Mouse (Mus musculus) common myeloid progenitor, adult 5-6 weeks (primary cell): ENCODE results near the gene Rtl8c. TPM values are rescaled to one million over a fixed set of nuclear protein-coding genes. Genes with fewer than 3 reads are reported as not detected.
"Not testable (repeated sequence)": the region's sequence is repeated elsewhere in the genome, so short reads cannot be mapped to it uniquely, and the experiment has no call there.

Source experiments
- ATAC-seq: replicated peaks from 2 replicates; pipeline ENCODE4 v1.8.0; 2016; ENCODE audit warnings: low read depth, mild to moderate bottlenecking, moderate TSS enrichment, inconsistent platforms; ENCODE audit not compliant: poor library complexity, severe bottlenecking
- total RNA-seq: library from RNA; stranded (forward); fragments of 200-1000, 187-1606 nt; gene quantifications from 2 replicates; pipeline ENCODE4 v1.2.3, GENCODE M21; 2017

The Rtl8c gene
- total RNA-seq, result 2.0 and 6.6 TPM in 2 replicates

DNA sequence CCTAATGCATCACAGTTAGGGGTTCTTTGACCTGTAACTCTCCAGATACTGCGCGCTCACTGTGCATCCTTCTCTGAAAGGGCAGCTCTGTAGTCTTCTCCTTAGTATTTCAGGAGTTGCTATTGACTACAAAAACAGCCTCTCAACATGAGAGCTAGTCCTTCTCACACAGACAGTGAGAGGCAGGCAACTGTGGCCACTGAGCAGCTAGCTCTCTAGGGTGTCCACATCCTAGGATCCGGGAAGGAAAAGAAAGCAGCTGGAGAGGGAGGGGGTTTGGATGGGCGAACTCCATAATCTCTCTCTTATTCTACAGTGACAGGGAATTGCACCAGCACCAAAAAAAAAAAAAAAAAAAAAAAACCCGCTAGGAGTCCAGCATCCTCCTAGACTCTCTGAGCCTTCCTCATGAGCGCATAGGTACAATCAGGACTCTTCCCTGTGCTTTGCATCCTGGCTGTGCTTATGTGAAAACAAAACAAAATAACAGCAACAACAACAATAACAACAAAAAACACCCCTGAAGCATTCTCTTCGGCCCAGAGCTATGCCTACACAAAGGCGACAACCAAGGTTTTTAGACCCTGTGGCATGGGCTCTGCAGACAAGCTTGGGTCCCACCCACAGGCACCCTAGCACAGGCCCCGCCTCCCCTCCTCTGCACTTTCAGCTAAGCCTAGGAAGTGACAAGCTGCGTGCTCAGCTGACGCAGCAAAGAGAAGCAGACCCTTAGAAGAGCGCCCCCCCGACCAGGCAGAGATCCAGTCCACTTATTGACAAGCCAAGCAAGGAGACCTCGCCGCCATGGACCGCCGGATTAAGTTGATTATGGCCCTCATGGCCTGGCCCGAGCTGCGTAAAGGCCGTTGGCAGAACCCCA is at the start of gene Rtl8c:
Rtl8c (plus strand) TSS at position 791 of the 880 bp plus-strand sequence.
- peak; percentile 99 for ATAC-seq

DNA sequence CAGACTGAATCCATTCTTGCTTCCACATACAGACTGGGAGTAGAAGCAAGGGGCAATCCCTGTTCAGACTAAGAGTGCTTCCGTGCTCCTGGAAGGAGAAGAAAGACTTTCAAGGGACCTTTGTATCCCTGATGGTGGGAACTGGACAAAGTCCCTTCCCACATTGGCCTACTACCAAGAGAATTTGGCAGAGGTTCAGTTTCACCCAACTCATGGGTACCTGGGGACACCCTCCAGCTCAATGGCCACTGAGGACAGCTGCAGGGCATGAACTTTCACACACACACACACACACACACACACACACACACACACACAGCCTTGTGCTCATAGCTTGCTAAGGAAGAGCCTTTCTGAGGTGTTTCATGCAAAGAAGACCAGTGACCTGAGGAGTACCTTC is 28.5 kb upstream of the Rtl8c start:
- ATAC-seq, result no peak

DNA sequence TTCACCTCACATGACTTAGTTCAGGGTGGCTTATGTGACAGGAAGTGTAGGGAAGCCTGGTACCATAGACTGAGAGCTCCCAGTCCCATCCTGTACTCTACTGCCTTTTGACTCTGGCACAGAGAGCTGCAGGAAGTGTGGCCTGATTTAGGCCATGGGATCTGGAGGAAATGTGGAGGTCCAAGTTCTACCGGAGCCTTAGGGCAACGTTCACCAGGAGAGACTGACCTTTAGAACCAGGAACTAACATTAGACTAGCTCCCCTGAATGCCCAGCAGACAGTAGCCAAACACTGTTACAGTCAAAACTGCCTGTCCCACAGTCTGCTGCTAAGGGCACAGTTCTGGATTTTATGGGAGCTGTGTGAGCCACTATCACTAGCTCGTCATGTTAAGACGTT is 26.4 kb upstream of the Rtl8c start:
- not testable (repeated sequence) for ATAC-seq

DNA sequence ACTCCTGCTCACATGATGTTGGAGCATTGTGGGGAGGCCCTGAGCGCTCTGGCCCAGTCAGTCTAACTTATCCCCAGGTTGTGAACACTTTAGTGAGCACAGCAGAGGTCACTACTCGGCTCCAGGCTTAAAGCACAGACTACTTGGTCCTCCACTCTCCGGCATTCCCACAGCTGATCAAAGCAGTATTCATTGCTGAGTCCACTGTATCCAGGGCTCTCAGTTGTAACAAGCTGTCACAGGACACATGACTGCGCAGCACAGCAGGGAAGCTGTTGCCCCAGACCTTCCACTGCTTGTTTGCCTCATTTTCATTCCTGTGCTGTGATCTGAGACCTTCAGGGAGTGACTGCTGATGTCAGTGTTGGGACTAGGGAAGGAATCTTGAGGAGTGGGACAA is 24.4 kb upstream of the Rtl8c start:
- ATAC-seq, result not testable (repeated sequence)

DNA sequence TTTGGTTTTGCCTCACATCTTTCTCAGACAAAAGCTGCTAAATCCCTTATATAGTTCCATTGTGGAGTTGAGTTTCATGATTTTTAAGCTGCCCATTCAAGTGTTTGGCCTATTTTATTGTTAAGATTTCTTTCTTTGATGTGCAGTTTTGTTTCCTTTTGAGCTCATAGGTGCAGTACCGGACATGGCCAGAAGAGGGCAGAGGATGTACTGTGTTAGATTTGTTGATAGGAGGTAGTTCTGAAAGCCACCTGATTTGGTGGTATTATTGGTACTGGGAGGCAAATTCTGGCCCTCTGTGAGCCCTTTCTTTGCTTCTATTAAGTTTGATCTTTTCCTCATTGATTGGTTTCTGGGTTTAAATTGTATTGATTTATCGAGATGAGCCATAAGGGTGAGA is 7.8 kb upstream of the Rtl8c start:
- ATAC-seq, result peak; percentile 65; the same call in 1 of the 2 replicates

DNA sequence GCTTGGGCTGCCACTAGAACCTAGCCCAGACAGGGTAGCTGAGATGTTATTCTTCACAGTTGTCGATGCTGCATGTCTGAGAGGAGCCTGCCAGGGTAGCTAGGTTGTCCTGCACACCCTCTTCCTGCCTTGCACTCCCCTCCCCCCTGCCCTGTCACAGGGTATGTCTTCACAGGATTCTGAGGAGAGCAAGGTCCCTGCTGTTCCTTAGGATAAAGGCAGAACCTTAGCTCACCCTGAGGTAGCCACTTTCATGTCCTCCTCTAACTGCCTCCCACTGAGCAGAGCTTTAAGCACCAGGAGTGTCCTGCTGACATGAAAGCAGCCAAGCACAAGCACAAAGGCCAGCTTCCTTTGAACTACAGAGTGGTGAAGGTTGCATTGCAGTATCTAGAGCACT is 1.7 kb upstream of the Rtl8c start:
- ATAC-seq, result not testable (repeated sequence)

DNA sequence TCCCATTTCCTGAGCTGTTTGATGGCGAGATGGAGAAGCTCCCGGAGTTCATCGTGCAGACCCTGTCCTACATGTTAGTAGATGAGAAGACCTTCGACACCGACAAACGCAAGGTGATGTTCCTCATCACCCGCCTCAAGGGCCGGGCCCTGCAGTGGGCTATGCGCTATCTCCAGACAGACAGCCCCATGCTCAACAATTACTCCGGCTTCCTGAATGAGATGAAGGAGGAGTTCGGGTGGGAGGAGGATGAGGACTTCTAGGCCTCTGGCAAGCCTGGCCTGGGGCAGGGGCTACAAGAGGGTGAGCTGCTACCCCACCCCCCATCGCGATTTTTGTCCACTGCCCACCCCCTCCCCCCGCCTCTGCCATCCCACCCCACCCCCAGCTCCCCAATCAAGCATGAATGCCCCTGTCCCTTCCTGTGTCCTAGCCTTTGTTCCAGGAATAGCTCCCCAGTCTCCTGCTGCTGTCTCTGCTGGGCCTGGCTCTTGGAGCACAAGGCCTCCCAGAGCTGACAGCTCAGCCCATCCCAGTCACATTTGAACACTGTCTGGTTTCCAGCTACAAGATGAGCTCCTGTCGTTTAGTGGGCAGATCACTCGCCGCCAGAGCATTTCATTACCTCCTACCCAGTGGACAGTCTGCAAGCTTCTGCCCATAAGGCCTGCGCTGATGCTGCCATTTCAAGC is 436 bp downstream of the Rtl8c start:
- ATAC-seq, result peak; percentile 24

DNA sequence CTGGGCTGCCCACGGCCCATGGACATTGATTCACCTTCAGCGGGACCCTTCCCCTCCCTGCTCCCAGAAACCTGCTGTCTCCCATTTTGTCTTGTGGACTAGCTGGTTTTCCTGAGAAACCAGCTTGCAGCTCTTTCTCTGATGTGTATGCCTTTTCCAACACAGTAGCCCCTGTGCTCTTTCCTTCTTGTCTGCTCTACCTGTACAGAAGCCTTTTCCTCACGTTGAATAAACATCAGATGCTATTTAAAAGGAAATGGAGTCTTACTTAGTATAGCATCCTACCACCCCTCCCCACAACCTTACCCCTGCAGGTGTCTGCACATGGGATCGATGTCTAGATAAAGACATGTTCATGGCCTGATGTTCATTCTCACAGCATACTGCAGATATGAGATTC is 1.0 kb downstream of the Rtl8c start, which contains the start of gene Gm14597:
Gm14597 (minus strand) TSS at position 101 of the 400 bp plus-strand sequence.
- not testable (repeated sequence) for ATAC-seq

DNA sequence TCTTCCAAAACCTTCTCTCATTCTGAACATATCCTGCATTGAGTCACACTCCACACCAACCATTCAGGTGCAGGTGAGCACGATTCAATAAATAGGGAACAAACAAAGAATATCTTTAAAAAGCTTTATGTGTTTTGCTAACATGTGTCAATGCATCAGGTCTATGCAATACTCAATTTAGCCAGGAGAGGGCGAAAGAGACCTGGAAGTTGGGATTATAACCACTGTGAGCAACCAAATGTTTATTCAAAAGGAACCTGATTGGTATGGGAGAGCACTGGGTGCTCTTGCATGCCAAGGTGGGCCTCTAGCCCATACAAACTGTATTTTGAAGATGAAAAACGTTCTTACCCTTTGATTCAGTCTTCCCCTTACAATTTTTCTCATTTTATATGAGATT is 2.7 kb downstream of the Rtl8c start:
- ATAC-seq, result peak; percentile 67

DNA sequence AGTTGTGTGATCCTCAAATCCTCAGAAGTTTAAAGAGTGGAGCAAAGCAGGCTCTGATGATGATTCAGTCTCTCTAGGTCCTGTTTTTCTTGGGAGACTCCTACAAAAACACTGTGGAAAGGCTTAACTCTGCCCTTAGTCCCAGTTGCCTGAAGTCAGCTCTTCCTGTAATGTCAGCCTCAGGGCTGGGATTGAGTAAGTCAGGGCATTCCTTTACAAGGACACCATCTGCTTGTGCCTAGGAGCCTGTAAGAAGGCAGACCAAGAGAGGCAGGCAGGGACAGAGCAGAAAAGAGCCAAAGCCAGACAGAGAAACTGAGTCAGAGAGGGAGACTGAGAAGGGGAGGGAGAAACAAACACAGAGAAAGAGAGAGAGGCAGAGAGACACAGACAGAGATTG is 3.6 kb downstream of the Rtl8c start:
- ATAC-seq, result not testable (repeated sequence)

DNA sequence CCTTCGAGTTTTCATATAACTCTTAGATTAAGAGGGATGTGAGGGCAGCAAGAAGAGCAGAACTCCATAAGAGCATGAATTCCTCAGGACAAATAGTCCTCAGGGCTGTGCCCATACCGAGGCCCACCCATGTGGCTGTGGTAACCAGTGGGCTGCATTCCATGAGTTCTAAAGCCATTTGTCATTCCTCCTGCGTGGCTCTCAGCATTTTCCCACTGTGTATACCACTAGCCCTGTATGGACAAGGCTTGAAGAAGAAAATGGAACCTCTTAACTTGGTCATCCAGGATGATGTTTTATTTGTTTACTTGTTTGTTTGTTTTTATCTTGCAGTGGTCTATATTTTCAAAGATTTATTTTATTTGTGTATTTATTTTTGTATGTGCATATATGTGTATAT is 30.3 kb downstream of the Rtl8c start:
- ATAC-seq, result not testable (repeated sequence)

DNA sequence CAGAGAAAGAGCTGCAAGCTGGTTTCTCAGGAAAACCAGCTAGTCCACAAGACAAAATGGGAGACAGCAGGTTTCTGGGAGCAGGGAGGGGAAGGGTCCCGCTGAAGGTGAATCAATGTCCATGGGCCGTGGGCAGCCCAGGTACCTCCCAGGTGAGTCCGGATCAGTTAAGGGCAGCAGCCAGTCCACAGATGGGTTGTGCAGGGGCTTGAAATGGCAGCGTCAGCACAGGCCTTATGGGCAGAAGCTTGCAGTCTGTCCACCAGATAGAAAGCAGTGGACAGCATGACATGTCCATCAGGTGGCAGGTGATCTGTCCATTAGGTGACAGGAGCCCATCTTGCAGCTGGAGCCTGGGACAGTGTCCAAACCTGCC is 34.8 kb downstream of the Rtl8c start:
- ATAC-seq, result not testable (repeated sequence)

DNA sequence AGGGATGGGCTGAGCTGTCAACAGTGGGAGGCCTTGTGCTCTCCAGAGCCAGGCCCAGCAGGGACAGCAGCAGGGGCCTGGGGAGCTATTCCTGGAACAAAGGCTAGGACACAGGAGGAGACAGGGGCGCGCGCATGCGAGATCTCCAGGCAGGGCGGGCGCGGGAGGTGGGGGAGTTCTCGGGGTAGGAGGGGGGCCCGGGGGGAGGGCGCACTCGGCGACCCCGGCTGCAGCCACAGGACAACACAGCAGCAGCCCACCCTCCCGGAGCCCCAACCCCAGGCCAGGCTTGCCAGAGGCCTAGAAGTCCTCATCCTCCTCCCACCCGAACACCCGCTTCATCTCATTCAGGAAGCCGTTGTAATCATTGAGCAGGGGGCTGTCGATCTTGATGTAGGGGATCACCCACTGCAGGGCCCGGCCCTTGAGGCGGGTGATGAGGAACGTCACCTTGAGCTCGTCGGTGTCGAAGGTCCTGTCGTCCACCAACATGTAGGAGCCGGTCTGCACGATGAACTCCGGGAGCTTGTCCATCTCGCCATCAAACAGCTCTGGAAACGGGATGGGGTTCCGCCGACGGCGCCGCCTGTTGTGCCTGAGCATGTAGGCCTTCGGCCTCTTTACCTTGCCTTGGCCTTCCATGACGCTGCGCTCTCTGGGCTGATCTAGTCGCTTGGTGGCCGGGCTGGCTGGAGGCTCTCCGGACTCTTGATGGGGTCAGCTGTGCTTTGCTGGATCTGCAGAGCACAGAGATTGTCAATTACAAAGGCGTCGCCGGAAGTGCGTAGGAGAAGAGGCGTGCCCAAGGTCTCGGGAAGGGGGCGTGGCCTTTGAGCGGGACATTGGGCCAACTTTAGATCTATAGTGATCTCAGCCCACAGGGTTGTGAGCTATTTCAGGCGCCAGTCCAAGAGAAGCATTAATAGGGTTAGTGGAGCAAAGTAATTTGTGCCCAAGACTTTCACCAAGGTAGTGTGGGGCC is 35.4 kb downstream of the Rtl8c start, which contains the start of gene Rtl8a:
Rtl8a (minus strand) TSS at position 703 of the 982 bp plus-strand sequence.
- ATAC-seq, result peak; percentile 99

DNA sequence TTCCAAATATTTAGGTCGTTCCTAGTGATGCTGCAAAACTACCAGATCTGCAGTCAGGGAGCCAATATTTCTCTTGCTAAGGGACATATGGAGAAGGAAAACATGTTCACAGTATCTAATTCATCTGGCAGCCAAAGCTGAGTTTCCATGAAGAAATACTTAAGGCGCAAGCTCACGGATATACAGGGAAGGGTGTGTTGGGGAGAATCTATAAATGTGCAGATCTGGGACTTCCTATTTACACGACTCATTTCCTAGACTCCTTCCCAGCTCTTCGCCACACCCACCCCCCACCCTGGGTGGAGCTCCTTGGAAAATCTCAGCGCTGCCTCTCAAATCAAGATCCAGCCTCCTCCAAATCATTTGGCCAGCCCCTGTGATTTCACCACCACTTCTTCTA is 38.1 kb downstream of the Rtl8c start:
- ATAC-seq, result no peak

DNA sequence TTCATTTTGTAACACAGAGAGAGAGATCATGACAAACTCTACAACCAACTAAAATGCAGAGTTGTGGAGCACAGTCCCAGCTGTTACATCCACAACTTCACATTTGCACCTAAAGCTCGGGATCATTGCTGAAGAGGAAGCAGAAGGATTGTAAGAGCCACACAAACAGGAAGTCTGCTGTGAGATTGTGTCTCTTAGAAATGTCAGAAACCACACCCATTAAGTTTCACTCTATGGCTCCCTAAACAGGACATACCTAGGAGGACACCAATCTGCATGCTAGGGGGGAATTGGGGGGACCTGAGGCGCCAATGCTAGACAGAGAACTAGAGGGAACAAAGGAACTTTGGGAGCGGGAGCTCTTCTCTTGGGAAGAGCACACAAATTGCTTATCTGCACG is 45.1 kb downstream of the Rtl8c start:
- peak; percentile 69 for ATAC-seq

Other genes starting within 250 kb of the Rtl8c start
- gene Mospd1, start 237.5 kb upstream of the Rtl8c start, total RNA-seq, result 21.5 and 26.6 TPM in 2 replicates
- not detected in 2 replicates for gene Etd, start 173.1 kb upstream of the Rtl8c start, total RNA-seq
- gene Gm14597, start 947 bp downstream of the Rtl8c start, total RNA-seq, result not detected in 2 replicates
- 4.4 TPM in 1 of 2 replicates, not detected in the other for gene Rtl8a, start 35.6 kb downstream of the Rtl8c start, total RNA-seq
- gene Rtl8b, start 62.4 kb downstream of the Rtl8c start, total RNA-seq, result 1.3 and 10.3 TPM in 2 replicates
- gene 4930502E18Rik, start 116.8 kb downstream of the Rtl8c start, total RNA-seq, result not detected in 2 replicates
- gene 1700013H16Rik, start 149.8 kb downstream of the Rtl8c start, total RNA-seq, result not detected in 2 replicates
- not detected in 2 replicates for gene Zfp36l3, start 168.4 kb downstream of the Rtl8c start, total RNA-seq
- 3.6 and 5.8 TPM in 2 replicates for gene Xlr, start 189.7 kb downstream of the Rtl8c start, total RNA-seq